Mouse (Mus musculus) CD4-positive helper T cell, adult 2 months (primary cell): ENCODE data around the gene Gm42878.

Experiments
- DNase-seq: peaks from one replicate; pipeline ENCODE4 v3.0.0-alpha.2; 2012; ENCODE audit warnings: low read depth, missing footprints, low spot score

Gm42878 gene

GRCm38 (mm10) chr5:121564468-121564895 is 19.2 kb upstream of the Gm42878 start:
- peak; percentile 86 for DNase-seq

GRCm38 (mm10) chr5:121562436-121562835 is 17.2 kb upstream of the Gm42878 start:
- no peak for DNase-seq

- no peak for DNase-seq
Observed at GRCm38 (mm10) chr5:121549196-121549595, 3.9 kb upstream of the Gm42878 start.

GRCm38 (mm10) chr5:121547084-121547483 is 1.8 kb upstream of the Gm42878 start:
- DNase-seq, result no peak

GRCm38 (mm10) chr5:121546530-121546895 is 1.2 kb upstream of the Gm42878 start:
- DNase-seq, result peak; percentile 63

- DNase-seq, result peak; percentile 97
Observed at GRCm38 (mm10) chr5:121545793-121546529, 679 bp upstream of the Gm42878 start, which contains the start of gene Mapkapk5. Gene Mapkapk5, minus strand, starts transcription at chr5:121545905.

- DNase-seq, result no peak
Observed at GRCm38 (mm10) chr5:121543370-121543769, 1.9 kb downstream of the Gm42878 start.

GRCm38 (mm10) chr5:121541235-121541634 is 4.0 kb downstream of the Gm42878 start:
- DNase-seq, result peak; percentile 14

- DNase-seq, result no peak
Observed at GRCm38 (mm10) chr5:121540066-121540465, 5.2 kb downstream of the Gm42878 start.

GRCm38 (mm10) chr5:121537588-121537987 is 7.7 kb downstream of the Gm42878 start:
- DNase-seq, result no peak

- no peak for DNase-seq
Observed at GRCm38 (mm10) chr5:121536921-121537555, 8.2 kb downstream of the Gm42878 start.

- DNase-seq, result no peak
Observed at GRCm38 (mm10) chr5:121535116-121535515, 10.2 kb downstream of the Gm42878 start.

- peak; percentile 37 for DNase-seq
Observed at GRCm38 (mm10) chr5:121534521-121534920, 10.8 kb downstream of the Gm42878 start.

- DNase-seq, result no peak
Observed at GRCm38 (mm10) chr5:121526961-121527360, 18.3 kb downstream of the Gm42878 start.

- DNase-seq, result no peak
Observed at GRCm38 (mm10) chr5:121526526-121526925, 18.8 kb downstream of the Gm42878 start.

- no peak for DNase-seq
Observed at GRCm38 (mm10) chr5:121525774-121526450, 19.4 kb downstream of the Gm42878 start.

- DNase-seq, result peak; percentile 28
Observed at GRCm38 (mm10) chr5:121519758-121520157, 25.5 kb downstream of the Gm42878 start.

GRCm38 (mm10) chr5:121518983-121519382 is 26.3 kb downstream of the Gm42878 start:
- DNase-seq, result no peak

- no peak for DNase-seq
Observed at GRCm38 (mm10) chr5:121510009-121510408, 35.3 kb downstream of the Gm42878 start.

GRCm38 (mm10) chr5:121506846-121507245 is 38.4 kb downstream of the Gm42878 start:
- no peak for DNase-seq

GRCm38 (mm10) chr5:121503231-121503630 is 42.1 kb downstream of the Gm42878 start, which contains the start of gene Adam1b:
Gene Adam1b, minus strand, starts transcription at chr5:121503435.
- DNase-seq, result no peak

- DNase-seq, result peak; percentile 16
Observed at GRCm38 (mm10) chr5:121501424-121501996, 43.8 kb downstream of the Gm42878 start.
